Mouse (Mus musculus): ENCODE results near the gene Evx2. TPM values are rescaled to one million over a fixed set of nuclear protein-coding genes. Genes with fewer than 3 reads are reported as not detected.

Evx2 gene
- polyA plus RNA-seq, 1 experiment from 2014 or later, result not detected

DNA sequence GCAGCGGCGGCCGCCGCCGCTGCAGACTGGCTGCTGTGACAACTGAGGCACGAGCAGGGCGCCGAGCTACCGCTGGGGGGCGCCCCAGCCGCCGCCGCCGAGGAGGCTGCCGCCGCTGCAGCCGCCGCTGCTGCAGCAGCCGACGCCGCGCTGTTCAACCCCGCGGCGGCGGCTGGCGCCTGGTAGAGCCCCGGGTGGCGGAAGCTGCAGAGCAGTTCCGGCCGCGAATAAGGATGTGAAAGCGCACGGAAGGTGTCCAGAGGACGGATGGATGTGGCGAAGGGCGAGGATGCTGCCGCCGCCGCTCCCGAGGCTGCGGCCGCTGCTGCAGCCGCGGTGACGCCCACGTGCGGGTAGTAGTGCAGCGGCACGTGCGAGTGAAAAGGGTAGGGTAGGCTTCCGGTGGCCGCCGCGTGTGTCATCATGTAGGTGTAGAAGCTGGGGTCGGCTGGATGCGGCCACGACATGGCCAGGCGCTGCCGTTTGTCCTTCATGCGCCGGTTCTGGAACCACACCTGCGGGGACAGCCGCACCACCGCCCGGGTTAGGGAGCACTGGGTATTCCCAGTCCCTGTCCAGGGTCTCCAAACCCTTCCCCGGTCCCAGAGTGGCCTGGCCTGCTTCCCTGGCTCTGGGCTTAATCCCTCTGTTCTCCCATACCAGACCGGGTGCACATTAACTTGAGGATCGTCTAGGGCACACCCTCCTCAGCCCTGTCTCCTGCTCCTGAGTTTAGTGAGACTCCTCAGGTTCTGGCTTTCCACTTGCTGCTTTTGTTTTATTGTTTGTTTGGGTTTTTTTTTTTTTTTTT, 3.3 kb downstream of the Evx2 start:
- WGBS, result under 1% methylated on average over 55 of the region's 69 CpGs
- Histone ChIP-seq H3K27ac (ENCODE audit: low read depth) (no peak overlapping the region), H3K4me2 (peak overlapping the region; percentile 61), H3K9ac (0 out of 2 replicates have a peak overlapping the region, but pooled peaks have one; percentile 26), H3K36me3 (ENCODE audit: insufficient read depth) (no peaks in the 10 kb centered on the region), H3K9me3 (ENCODE audit: low read depth, low read length) (no peaks in the 10 kb centered on the region), H3K27me3 (ENCODE audit: insufficient read depth, low read length) (peaks cover 91% of the 10 kb centered on the region), H3K4me1 (ENCODE audit: insufficient read depth) (no peaks in the 10 kb centered on the region), H3K4me3 (ENCODE audit: low read depth, low read length) (peak overlapping the region; percentile 37)
- DNase-seq, result no peak
- ATAC-seq (ENCODE audit: insufficient read depth), result peak; percentile 23; the same call in 1 of the 2 replicates
- no peak for TF ChIP-seq CTCF (IDR thresholded peaks at IDR 0.05; ENCODE audit: low read depth)

DNA sequence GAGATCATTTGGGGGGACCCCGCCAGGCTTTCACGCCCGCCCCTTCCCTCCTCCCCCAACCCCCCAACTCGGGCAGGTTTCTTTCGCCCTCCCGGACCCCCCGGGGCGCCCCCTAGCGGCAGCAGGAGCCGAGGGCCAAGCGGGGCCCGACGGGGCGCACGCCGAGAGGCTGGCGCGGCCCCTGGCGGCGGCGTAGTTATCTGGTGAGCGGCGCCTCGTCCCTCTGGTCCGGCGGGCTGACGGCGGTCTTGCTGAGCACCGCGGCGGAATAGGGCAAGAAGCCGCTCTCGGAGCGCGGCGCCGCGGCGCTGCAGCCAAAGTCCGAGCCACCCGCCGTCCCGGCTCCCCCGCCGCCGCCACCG, 4.0 kb downstream of the Evx2 start:
- DNase-seq, result no peak
- ATAC-seq (ENCODE audit: insufficient read depth), result no peak; the same call in 1 of the 2 replicates
- no peak for TF ChIP-seq CTCF (IDR thresholded peaks at IDR 0.05; ENCODE audit: low read depth)
- no peaks in the 10 kb centered on the region for H3K36me3 ChIP-seq (ENCODE audit: insufficient read depth)
- no peaks in the 10 kb centered on the region for H3K4me1 ChIP-seq (ENCODE audit: insufficient read depth)
- H3K4me2 ChIP-seq, result peak overlapping the region; percentile 61
- under 1% methylated on average over 47 of the region's 47 CpGs for WGBS
- H3K9me3 ChIP-seq (ENCODE audit: low read depth, low read length), result no peaks in the 10 kb centered on the region
- peak overlapping the region; percentile 37 for H3K4me3 ChIP-seq (ENCODE audit: low read depth, low read length)
- no peak overlapping the region for H3K27ac ChIP-seq (ENCODE audit: low read depth)
- peaks cover 91% of the 10 kb centered on the region for H3K27me3 ChIP-seq (ENCODE audit: insufficient read depth, low read length)
- H3K9ac ChIP-seq, result 0 out of 2 replicates have a peak overlapping the region, but pooled peaks have one; percentile 26

DNA sequence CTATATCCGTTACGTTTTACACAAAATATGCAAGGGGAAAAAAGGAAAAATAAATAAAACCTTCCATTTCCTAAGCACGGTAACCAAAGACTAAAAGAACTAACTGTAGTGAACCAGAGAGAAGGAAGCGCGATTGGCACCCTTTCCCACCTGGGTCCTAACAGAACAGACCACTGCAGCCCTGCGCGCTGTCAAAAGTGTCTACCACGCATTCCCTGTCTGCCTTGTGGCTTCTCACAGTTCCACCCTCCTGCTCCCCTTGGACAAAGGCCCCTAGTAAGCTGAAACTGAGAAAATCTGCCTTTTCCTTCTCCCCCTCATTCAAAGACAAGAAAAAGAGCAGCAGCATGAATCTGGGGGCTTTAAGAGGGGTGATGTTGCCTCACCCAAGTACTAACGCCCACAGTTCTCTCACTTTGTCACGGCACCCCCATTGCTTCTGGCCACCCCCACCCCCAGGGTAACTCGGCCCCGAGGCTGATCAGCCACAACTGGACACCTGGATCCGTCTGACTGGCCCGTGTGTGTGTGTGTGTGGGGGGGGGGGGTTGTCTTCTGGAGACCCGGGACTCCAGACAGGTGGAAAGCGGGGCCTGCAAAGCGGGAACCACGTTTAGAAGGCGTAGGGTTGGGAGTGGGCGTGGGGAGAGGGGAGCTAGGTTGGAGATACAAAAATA, 4.5 kb downstream of the Evx2 start:
- H3K4me2 ChIP-seq, result no peak overlapping the region
- no peak for TF ChIP-seq CTCF (IDR thresholded peaks at IDR 0.05; ENCODE audit: low read depth)

DNA sequence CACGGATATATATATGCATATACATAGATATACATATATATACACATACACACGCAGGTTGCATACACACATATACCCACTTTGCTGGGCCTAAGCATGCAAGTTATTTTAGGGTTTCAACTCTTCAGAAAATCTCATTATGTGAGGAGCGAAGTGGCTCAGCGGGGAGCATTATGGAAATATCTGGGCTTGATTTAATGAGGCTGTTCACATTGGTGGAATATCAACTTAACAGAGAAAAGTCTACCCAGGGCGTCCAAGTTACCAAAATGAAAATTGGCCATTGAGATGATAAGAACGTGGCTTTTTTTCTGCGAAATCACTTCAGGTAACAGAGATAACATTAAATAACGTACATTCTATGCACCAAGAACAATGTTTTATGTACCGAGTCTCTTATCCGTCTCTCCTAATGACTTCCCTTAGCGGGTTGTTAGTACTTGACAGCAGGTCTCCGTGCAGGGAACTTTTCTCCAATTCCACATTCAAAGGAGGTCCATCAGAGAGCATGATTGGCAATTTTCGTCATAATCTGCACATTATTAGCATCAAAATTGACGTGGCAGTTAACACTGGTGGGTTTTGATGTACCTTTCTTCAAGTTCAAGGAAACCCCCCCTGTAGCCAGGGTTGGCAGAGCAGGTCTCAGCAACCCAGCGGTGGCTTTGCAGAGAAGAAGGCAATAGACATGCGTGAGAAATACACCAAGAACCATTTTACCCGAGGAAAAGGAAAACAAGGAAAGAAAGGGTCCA, 5.4 kb downstream of the Evx2 start:
- no peak for DNase-seq
- Histone ChIP-seq H3K4me2 (no peak overlapping the region), H3K36me3 (ENCODE audit: insufficient read depth) (no peaks in the 10 kb centered on the region), H3K4me1 (ENCODE audit: insufficient read depth) (no peaks in the 10 kb centered on the region), H3K9ac (no peak overlapping the region), H3K4me3 (ENCODE audit: low read depth, low read length) (no peak overlapping the region), H3K9me3 (ENCODE audit: low read depth, low read length) (no peaks in the 10 kb centered on the region), H3K27ac (ENCODE audit: low read depth) (no peak overlapping the region), H3K27me3 (ENCODE audit: insufficient read depth, low read length) (peaks cover 92% of the 10 kb centered on the region)
- no peak for TF ChIP-seq CTCF (IDR thresholded peaks at IDR 0.05; ENCODE audit: low read depth)
- no peak for ATAC-seq (ENCODE audit: insufficient read depth)
- 19% methylated on average over 17 of the region's 17 CpGs for WGBS

More for the DNA sequence above, 4.5 kb downstream of the Evx2 start:
- H3K9me3 ChIP-seq (ENCODE audit: low read depth, low read length), result no peaks in the 10 kb centered on the region
- peak overlapping the region; percentile 37 for H3K4me3 ChIP-seq (ENCODE audit: low read depth, low read length)
- ATAC-seq (ENCODE audit: insufficient read depth), result no peak
- peaks cover 92% of the 10 kb centered on the region for H3K27me3 ChIP-seq (ENCODE audit: insufficient read depth, low read length)
- no peaks in the 10 kb centered on the region for H3K4me1 ChIP-seq (ENCODE audit: insufficient read depth)
- H3K27ac ChIP-seq (ENCODE audit: low read depth), result no peak overlapping the region
- H3K36me3 ChIP-seq (ENCODE audit: insufficient read depth), result no peaks in the 10 kb centered on the region
- DNase-seq, result no peak
- WGBS, result 6% methylated on average over 20 of the region's 20 CpGs
- no peak overlapping the region for H3K9ac ChIP-seq

DNA sequence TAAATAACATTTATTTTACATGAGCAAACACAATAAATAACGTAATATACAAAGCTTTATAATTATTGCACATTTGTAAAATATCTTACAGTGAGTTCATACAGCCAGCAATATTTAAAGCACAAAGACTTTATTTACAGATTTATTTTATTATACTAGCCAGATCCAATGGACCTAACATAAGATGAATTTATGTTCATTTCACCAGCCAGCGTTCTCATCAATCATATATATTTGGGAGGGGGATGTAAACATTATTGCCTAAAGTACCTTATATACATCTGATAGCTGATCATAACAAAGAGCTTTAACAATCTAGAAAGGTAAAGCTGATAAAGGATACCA, 6.4 kb downstream of the Evx2 start:
- DNase-seq (no peak), ATAC-seq (ENCODE audit: insufficient read depth) (no peak)
- Histone ChIP-seq H3K27ac (ENCODE audit: low read depth) (no peak overlapping the region), H3K4me3 (ENCODE audit: low read depth, low read length) (no peak overlapping the region), H3K36me3 (ENCODE audit: insufficient read depth) (no peaks in the 10 kb centered on the region), H3K27me3 (ENCODE audit: insufficient read depth, low read length) (peaks cover 92% of the 10 kb centered on the region), H3K9me3 (ENCODE audit: low read depth, low read length) (no peaks in the 10 kb centered on the region), H3K4me1 (ENCODE audit: insufficient read depth) (no peaks in the 10 kb centered on the region), H3K4me2 (no peak overlapping the region), H3K9ac (no peak overlapping the region)
- TF ChIP-seq CTCF (IDR thresholded peaks at IDR 0.05; ENCODE audit: low read depth), result no peak
- 49% methylated on average over 2 of the region's 2 CpGs for WGBS

DNA sequence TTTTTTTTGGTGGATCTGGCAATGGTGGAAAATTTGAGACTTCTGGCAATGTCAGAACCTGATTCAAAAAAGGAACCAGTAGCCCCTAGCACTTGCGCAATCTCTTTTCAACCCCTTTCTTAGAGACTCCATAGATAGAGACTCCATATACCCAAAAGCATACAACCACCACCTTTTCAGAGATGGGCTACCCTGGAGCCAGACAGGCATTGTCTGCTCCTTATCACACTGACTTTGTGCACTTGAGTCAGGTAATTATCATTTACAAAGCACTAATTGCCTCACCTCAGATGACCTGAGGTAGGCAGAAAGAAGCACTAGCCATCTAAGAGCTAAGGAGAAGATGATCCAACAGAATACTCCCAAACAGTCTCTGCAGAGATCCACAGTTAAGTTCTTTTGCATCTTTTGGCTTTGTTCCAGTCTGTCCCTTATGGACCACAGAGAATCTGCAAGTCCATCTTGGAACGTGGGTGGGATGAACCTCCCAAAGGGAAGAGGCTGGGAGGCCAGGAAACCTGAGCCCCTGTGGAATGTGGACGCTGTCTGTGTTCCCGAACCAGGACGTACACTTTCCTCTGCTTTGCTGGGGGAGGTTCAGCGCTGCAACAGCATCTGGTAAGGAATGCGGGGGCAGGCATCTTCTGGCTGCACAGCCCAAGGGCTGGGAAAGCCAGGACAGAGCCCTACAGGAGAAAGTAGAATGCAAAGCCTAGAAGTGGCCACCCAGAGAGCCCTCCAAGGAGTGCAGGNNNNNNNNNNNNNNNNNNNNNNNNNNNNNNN, 12.1 kb downstream of the Evx2 start:
- Histone ChIP-seq H3K36me3 (ENCODE audit: insufficient read depth) (no peaks in the 10 kb centered on the region), H3K4me3 (ENCODE audit: low read depth, low read length) (no peak overlapping the region), H3K27me3 (ENCODE audit: insufficient read depth, low read length) (peaks cover 79% of the 10 kb centered on the region), H3K27ac (ENCODE audit: low read depth) (no peak overlapping the region), H3K9me3 (ENCODE audit: low read depth, low read length) (no peaks in the 10 kb centered on the region), H3K4me2 (no peak overlapping the region), H3K4me1 (ENCODE audit: insufficient read depth) (no peaks in the 10 kb centered on the region), H3K9ac (no peak overlapping the region)
- WGBS, result 17% methylated on average over 7 of the region's 7 CpGs
- ATAC-seq (ENCODE audit: insufficient read depth) (no peak), DNase-seq (no peak)
- no peak for TF ChIP-seq CTCF (IDR thresholded peaks at IDR 0.05; ENCODE audit: low read depth)

Measured in lung, embryonic 14.5 days (tissue).